Mouse (Mus musculus) stomach, embryonic 16.5 days (tissue): ENCODE measurements around the gene Stat2. TPM values are rescaled to one million over a fixed set of nuclear protein-coding genes. Genes with fewer than 3 reads are reported as not detected.

Experiments
- ATAC-seq: fragments of 200-750 bp; cut with Nextera tagmentation; 2 replicates; pipeline ENCODE4 v1.8.0; 2017; ENCODE audit warnings: moderate number of reproducible peaks, moderate TSS enrichment; ENCODE audit not compliant: insufficient read depth, low FRiP score
- H3K27ac ChIP-seq: fragments of 300-500 bp; sonication (generic); 2 replicates; pipeline ENCODE4 v1.5.1; 2014; ENCODE audit warnings: low read length
- H3K27me3 ChIP-seq: fragments of 300-500 bp; sonication (generic); 2 replicates; pipeline ENCODE4 v1.6.1; 2014; ENCODE audit warnings: low read length, control low read depth, mixed read lengths; ENCODE audit not compliant: control insufficient read depth, insufficient read depth
- H3K36me3 ChIP-seq: fragments of 300-500 bp; sonication (generic); 2 replicates; pipeline ENCODE4 v1.6.1; 2014; ENCODE audit warnings: low read length; ENCODE audit not compliant: control insufficient read depth, insufficient read depth
- H3K4me1 ChIP-seq: fragments of 300-500 bp; sonication (generic); 2 replicates; pipeline ENCODE4 v1.6.1; 2014; ENCODE audit warnings: low read length, control low read depth, mixed read lengths; ENCODE audit not compliant: control insufficient read depth, insufficient read depth
- H3K4me2 ChIP-seq: fragments of 300-500 bp; sonication (generic); 2 replicates; pipeline ENCODE4 v1.6.1; 2014; ENCODE audit warnings: low read depth, low read length, mixed read lengths
- H3K4me3 ChIP-seq: fragments of 300-500 bp; sonication (generic); replicated peaks from 2 replicates; pipeline ENCODE4 v1.5.1; 2014; ENCODE audit warnings: mild to moderate bottlenecking, low read length
- H3K9ac ChIP-seq: fragments of 300-500 bp; sonication (generic); 2 replicates; pipeline ENCODE4 v1.6.1; 2014; ENCODE audit warnings: low read length
- H3K9me3 ChIP-seq: fragments of 300-500 bp; sonication (generic); replicated peaks from 2 replicates; pipeline ENCODE4 v1.6.1; 2016; ENCODE audit warnings: low read length, control low read depth; ENCODE audit not compliant: control insufficient read depth
- WGBS: fragments of 180-500 bp; shearing (Covaris S2); extraction: QIAGEN DNeasy Blood & Tissue Kit; methylation state at CpG from one replicate; pipeline ENCODE4 v1.1.7; 2014; 5-methylcytosine and 5-hydroxymethylcytosine counted together
- polyA plus RNA-seq: library from polyadenylated mRNA; unstranded; fragments of >200 nt; fragmentation: Nextera tagmentation; extraction: Ambion mirVana; gene quantifications from 2 replicates; pipeline ENCODE4 v1.2.1, GENCODE M21; 2015

The Stat2 gene
- polyA plus RNA-seq, 1 experiment from 2014 or later: 16.1 TPM

DNA sequence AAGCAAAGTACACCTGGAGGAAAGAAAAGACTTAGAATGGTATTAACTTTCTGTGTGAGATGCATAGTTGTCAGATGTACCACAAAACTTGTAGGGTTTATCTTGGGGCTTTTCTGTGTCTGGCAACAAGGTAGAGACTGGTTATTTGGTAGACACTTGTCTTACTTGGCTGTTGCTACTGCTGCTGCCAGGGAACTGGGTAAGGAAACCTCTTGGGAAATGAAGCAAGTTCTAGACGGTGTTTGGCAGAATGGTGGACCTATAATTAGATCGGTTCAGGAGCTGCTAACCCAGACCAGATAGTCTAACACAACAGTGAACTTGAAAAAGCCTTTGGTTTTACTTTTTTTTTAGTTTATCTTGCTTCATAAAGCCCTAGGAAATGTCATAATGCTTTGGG is 68.6 kb downstream of the Stat2 start:
- Histone ChIP-seq H3K27ac (peak overlapping the region; percentile 98; the same call in 1 of the 2 replicates), H3K9ac (peak overlapping the region; percentile 95; the same call in 1 of the 2 replicates)
- 64% methylated on average over 2 of the region's 2 CpGs for WGBS

DNA sequence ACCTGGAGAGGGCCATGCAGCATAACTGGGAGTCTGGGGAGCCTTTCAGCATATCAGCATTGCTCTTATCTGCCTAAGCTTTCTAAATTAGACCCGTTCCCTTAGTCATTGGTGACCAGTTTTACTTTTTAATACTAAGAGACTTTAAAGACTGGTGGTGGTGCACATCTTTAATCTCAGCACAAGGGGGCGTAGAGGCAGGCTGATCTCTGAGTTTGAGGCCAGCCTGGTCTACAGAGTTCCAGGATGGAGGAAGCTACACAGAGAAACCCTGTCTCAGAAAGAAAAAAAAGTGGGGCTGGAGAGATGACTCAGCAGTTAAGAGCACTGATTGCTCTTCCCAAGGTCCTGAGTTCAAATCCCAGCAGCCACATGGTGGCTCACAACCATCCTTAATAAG is 69.9 kb downstream of the Stat2 start:
- H3K4me3 ChIP-seq: no peak overlapping the region
- 75% methylated on average over 2 of the region's 2 CpGs for WGBS
- H3K4me2 ChIP-seq: no peak overlapping the region
- ATAC-seq: no peak
- H3K4me1 ChIP-seq: peaks cover 24% of the 10 kb centered on the region
- H3K9me3 ChIP-seq: no peaks in the 10 kb centered on the region
- H3K27ac ChIP-seq: no peak overlapping the region
- H3K36me3 ChIP-seq: no peaks in the 10 kb centered on the region
- H3K27me3 ChIP-seq: no peaks in the 10 kb centered on the region
- no peak overlapping the region for H3K9ac ChIP-seq

More for the DNA sequence above, 68.6 kb downstream of the Stat2 start:
- Histone ChIP-seq H3K36me3 (no peaks in the 10 kb centered on the region), H3K27me3 (no peaks in the 10 kb centered on the region), H3K4me1 (peaks cover 15% of the 10 kb centered on the region), H3K9me3 (no peaks in the 10 kb centered on the region), H3K4me2 (peak overlapping the region; percentile 84), H3K4me3 (peak overlapping the region; percentile 98)
- no peak for ATAC-seq

Other genes starting within 250 kb of the Stat2 start
- 625 and 721 TPM in 2 replicates for gene Naca, start 235.0 kb upstream of the Stat2 start, polyA plus RNA-seq
- 374 and 406 TPM in 2 replicates for gene Ptges3, start 211.6 kb upstream of the Stat2 start, polyA plus RNA-seq
- 2,507 and 2,568 TPM in 2 replicates for gene Atp5b, start 187.3 kb upstream of the Stat2 start, polyA plus RNA-seq
- gene Baz2a, start 179.0 kb upstream of the Stat2 start, polyA plus RNA-seq: 8.3 and 10.0 TPM in 2 replicates
- 30.3 and 34.2 TPM in 2 replicates for gene Rbms2, start 90.3 kb upstream of the Stat2 start, polyA plus RNA-seq
- 3.2 and 3.7 TPM in 2 replicates for gene Gls2, start 76.1 kb upstream of the Stat2 start, polyA plus RNA-seq
- 32.4 and 33.5 TPM in 2 replicates for gene Spryd4, start 58.8 kb upstream of the Stat2 start, polyA plus RNA-seq
- gene Mip, start 44.7 kb upstream of the Stat2 start, polyA plus RNA-seq: not detected in 2 replicates
- gene Timeless, start 38.5 kb upstream of the Stat2 start, polyA plus RNA-seq: 30.4 and 35.0 TPM in 2 replicates
- 0.52 and 0.66 TPM in 2 replicates for gene Apon, start 16.5 kb upstream of the Stat2 start, polyA plus RNA-seq
- 5.7 and 7.3 TPM in 2 replicates for gene Apof, start 1.9 kb upstream of the Stat2 start, polyA plus RNA-seq
- gene Il23a, start 28.2 kb downstream of the Stat2 start, polyA plus RNA-seq: 0.55 and 0.57 TPM in 2 replicates
- gene Pan2, start 32.8 kb downstream of the Stat2 start, polyA plus RNA-seq: 29.0 and 30.4 TPM in 2 replicates
- 310 and 315 TPM in 2 replicates for gene Cnpy2, start 51.9 kb downstream of the Stat2 start, polyA plus RNA-seq
- 221 and 230 TPM in 2 replicates for gene Cs, start 67.2 kb downstream of the Stat2 start, polyA plus RNA-seq
- 3.4 and 3.5 TPM in 2 replicates for gene Coq10a, start 98.4 kb downstream of the Stat2 start, polyA plus RNA-seq
- 8.4 and 10.0 TPM in 2 replicates for gene Ankrd52, start 106.6 kb downstream of the Stat2 start, polyA plus RNA-seq
- 28.7 and 32.9 TPM in 2 replicates for gene Slc39a5, start 130.7 kb downstream of the Stat2 start, polyA plus RNA-seq
- gene Nabp2, start 140.9 kb downstream of the Stat2 start, polyA plus RNA-seq: 72.0 and 75.5 TPM in 2 replicates
- 37.0 and 38.5 TPM in 2 replicates for gene Rnf41, start 141.1 kb downstream of the Stat2 start, polyA plus RNA-seq
- gene Smarcc2, start 188.7 kb downstream of the Stat2 start, polyA plus RNA-seq: 59.5 and 62.4 TPM in 2 replicates
- gene Myl6, start 223.6 kb downstream of the Stat2 start, polyA plus RNA-seq: 2,126 and 2,216 TPM in 2 replicates
- gene Myl6b, start 228.1 kb downstream of the Stat2 start, polyA plus RNA-seq: 2.7 and 3.9 TPM in 2 replicates